Mouse (Mus musculus): ENCODE results near the gene Araf. TPM values are rescaled to one million over a fixed set of nuclear protein-coding genes. Genes with fewer than 3 reads are reported as not detected.
A peak's percentile ranks its signal among the peaks of the same experiment; 100 is the strongest.
"Not testable (repeated sequence)": the region's sequence is repeated elsewhere in the genome, so short reads cannot be mapped to it uniquely, and the experiment has no call there.

Gene Araf
- polyA plus RNA-seq, 1 experiment = not detected

- 63% methylated on average over 7 of the region's 7 CpGs for WGBS
- no peak overlapping the region for H3K4me3 ChIP-seq (ENCODE audit: insufficient read depth, low read depth, low read length)
- TF ChIP-seq CTCF (IDR thresholded peaks at IDR 0.05; ENCODE audit: insufficient read depth, low read depth, low read length) (no peak), POLR2A (IDR thresholded peaks at IDR 0.05; ENCODE audit: insufficient read depth, low read depth, low read length) (no peak)
- H3K4me1 ChIP-seq (ENCODE audit: control insufficient read depth, insufficient read depth, low read length) = no peaks in the 10 kb centered on the region
- H3K27ac ChIP-seq (ENCODE audit: insufficient read depth, low read depth, low read length) = no peak overlapping the region
Measured at GRCm38 (mm10) chrX:20793230-20793629, 4.4 kb upstream of the Araf start.

GRCm38 (mm10) chrX:20794229-20794628, 3.4 kb upstream of the Araf start:
- Histone ChIP-seq H3K4me3 (ENCODE audit: insufficient read depth, low read depth, low read length) (no peak overlapping the region), H3K4me1 (ENCODE audit: control insufficient read depth, insufficient read depth, low read length) (no peaks in the 10 kb centered on the region), H3K27ac (ENCODE audit: insufficient read depth, low read depth, low read length) (no peak overlapping the region)
- TF ChIP-seq CTCF (IDR thresholded peaks at IDR 0.05; ENCODE audit: insufficient read depth, low read depth, low read length) = no peak
- TF ChIP-seq POLR2A (IDR thresholded peaks at IDR 0.05; ENCODE audit: insufficient read depth, low read depth, low read length) = no peak
- 44% methylated on average over 5 of the region's 5 CpGs for WGBS

GRCm38 (mm10) chrX:20798141-20798796, 655 bp downstream of the Araf start:
- TF ChIP-seq CTCF (IDR thresholded peaks at IDR 0.05; ENCODE audit: insufficient read depth, low read depth, low read length) (no peak), POLR2A (IDR thresholded peaks at IDR 0.05; ENCODE audit: insufficient read depth, low read depth, low read length) (no peak)
- H3K27ac ChIP-seq (ENCODE audit: insufficient read depth, low read depth, low read length) = peak overlapping the region; percentile 99
- peak overlapping the region; percentile 79 for H3K4me3 ChIP-seq (ENCODE audit: insufficient read depth, low read depth, low read length)
- 19% methylated on average over 17 of the region's 21 CpGs for WGBS
- no peaks in the 10 kb centered on the region for H3K4me1 ChIP-seq (ENCODE audit: control insufficient read depth, insufficient read depth, low read length)

- no peaks in the 10 kb centered on the region for H3K4me1 ChIP-seq (ENCODE audit: control insufficient read depth, insufficient read depth, low read length)
- H3K27ac ChIP-seq (ENCODE audit: insufficient read depth, low read depth, low read length) = peak overlapping the region; percentile 99
- H3K4me3 ChIP-seq (ENCODE audit: insufficient read depth, low read depth, low read length) = peak overlapping the region; percentile 79
- 23% methylated on average over 7 of the region's 7 CpGs for WGBS
- TF ChIP-seq CTCF (IDR thresholded peaks at IDR 0.05; ENCODE audit: insufficient read depth, low read depth, low read length) = no peak
- TF ChIP-seq POLR2A (IDR thresholded peaks at IDR 0.05; ENCODE audit: insufficient read depth, low read depth, low read length) = no peak
Measured at GRCm38 (mm10) chrX:20798797-20799147, 1.2 kb downstream of the Araf start.

GRCm38 (mm10) chrX:20801456-20801855, 3.8 kb downstream of the Araf start:
- Histone ChIP-seq H3K4me3 (ENCODE audit: insufficient read depth, low read depth, low read length) (no peak overlapping the region), H3K4me1 (ENCODE audit: control insufficient read depth, insufficient read depth, low read length) (no peaks in the 10 kb centered on the region), H3K27ac (ENCODE audit: insufficient read depth, low read depth, low read length) (no peak overlapping the region)
- TF ChIP-seq CTCF (IDR thresholded peaks at IDR 0.05; ENCODE audit: insufficient read depth, low read depth, low read length) (no peak), POLR2A (IDR thresholded peaks at IDR 0.05; ENCODE audit: insufficient read depth, low read depth, low read length) (no peak)
- 49% methylated on average over 2 of the region's 2 CpGs for WGBS

- 5% methylated on average over 1 of the region's 1 CpGs for WGBS
- H3K27ac ChIP-seq (ENCODE audit: insufficient read depth, low read depth, low read length); H3K4me3 ChIP-seq (ENCODE audit: insufficient read depth, low read depth, low read length); H3K4me1 ChIP-seq (ENCODE audit: control insufficient read depth, insufficient read depth, low read length): not testable (repeated sequence)
Measured at GRCm38 (mm10) chrX:20804301-20804700, 6.7 kb downstream of the Araf start.

- Histone ChIP-seq H3K4me3 (ENCODE audit: insufficient read depth, low read depth, low read length) (no peak overlapping the region), H3K27ac (ENCODE audit: insufficient read depth, low read depth, low read length) (no peak overlapping the region), H3K4me1 (ENCODE audit: control insufficient read depth, insufficient read depth, low read length) (no peaks in the 10 kb centered on the region)
- TF ChIP-seq CTCF (IDR thresholded peaks at IDR 0.05; ENCODE audit: insufficient read depth, low read depth, low read length) = no peak
- no peak for TF ChIP-seq POLR2A (IDR thresholded peaks at IDR 0.05; ENCODE audit: insufficient read depth, low read depth, low read length)
- 63% methylated on average over 1 of the region's 1 CpGs for WGBS
Measured at GRCm38 (mm10) chrX:20806295-20806694, 8.7 kb downstream of the Araf start.

- TF ChIP-seq POLR2A (IDR thresholded peaks at IDR 0.05; ENCODE audit: insufficient read depth, low read depth, low read length) = no peak
- TF ChIP-seq CTCF (IDR thresholded peaks at IDR 0.05; ENCODE audit: insufficient read depth, low read depth, low read length) = no peak
- H3K27ac ChIP-seq (ENCODE audit: insufficient read depth, low read depth, low read length) = peak overlapping the region; percentile 56
- H3K4me1 ChIP-seq (ENCODE audit: control insufficient read depth, insufficient read depth, low read length) = peaks cover 15% of the 10 kb centered on the region
- WGBS = 35% methylated on average over 6 of the region's 6 CpGs
- H3K4me3 ChIP-seq (ENCODE audit: insufficient read depth, low read depth, low read length) = no peak overlapping the region
Measured at GRCm38 (mm10) chrX:20816974-20817373, 19.4 kb downstream of the Araf start.

GRCm38 (mm10) chrX:20819204-20819628, 21.6 kb downstream of the Araf start:
- 21% methylated on average over 19 of the region's 19 CpGs for WGBS
- Histone ChIP-seq H3K4me1 (ENCODE audit: control insufficient read depth, insufficient read depth, low read length) (peaks cover 15% of the 10 kb centered on the region), H3K4me3 (ENCODE audit: insufficient read depth, low read depth, low read length) (peak overlapping the region; percentile 54), H3K27ac (ENCODE audit: insufficient read depth, low read depth, low read length) (peak overlapping the region; percentile 83)
- TF ChIP-seq POLR2A (IDR thresholded peaks at IDR 0.05; ENCODE audit: insufficient read depth, low read depth, low read length) (no peak), CTCF (IDR thresholded peaks at IDR 0.05; ENCODE audit: insufficient read depth, low read depth, low read length) (peak; percentile 49)

All from olfactory bulb, adult 2 months (tissue).